Mouse (Mus musculus): ENCODE results near the gene Psip1.
"Not testable (repeated sequence)": the region's sequence is repeated elsewhere in the genome, so short reads cannot be mapped to it uniquely, and the experiment has no call there.

Gene Psip1

DNA sequence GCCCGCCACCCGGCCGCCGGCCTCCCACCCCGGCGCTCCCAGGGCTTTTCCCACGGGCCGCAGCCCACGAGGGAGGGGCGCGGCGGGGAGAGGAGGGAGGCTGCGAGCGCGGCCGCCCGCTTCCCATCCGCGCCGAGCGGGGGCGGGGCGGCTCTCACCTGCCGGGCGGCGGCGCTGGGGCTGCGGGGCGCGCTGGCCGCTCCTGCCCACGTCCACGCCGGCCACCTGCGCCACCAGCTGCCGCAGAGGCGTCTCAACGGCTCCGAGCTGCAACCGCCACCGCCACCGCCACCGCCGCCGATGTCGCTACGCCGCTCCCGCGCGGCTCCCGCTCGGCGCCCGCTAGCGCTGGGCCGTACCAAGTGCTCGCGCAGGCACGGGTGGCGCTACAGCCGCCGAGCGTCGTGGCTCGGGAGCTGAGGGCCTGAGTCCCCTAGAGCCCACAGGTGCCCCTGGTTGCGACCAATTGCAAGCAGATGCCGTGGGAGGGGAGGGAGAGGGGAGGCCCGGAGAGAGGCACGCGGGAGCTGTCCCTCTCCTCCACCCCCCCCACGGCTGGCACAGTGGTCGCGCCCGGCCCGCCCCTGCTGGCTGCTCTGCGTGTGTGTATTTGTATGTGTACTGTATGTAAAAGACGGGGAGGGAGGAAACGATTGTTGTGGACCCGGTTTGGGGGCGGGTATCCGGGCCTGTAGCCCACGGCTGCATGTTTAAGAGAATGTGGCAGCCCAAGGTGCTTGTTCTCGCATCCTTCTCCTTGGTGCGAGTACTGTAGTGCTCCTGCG, at the start of gene Psip1:
Gene Psip1 (minus strand): TSS at position 343 of the 785 bp plus-strand sequence.
- DNase-seq: peak; percentile 72 to 79

DNA sequence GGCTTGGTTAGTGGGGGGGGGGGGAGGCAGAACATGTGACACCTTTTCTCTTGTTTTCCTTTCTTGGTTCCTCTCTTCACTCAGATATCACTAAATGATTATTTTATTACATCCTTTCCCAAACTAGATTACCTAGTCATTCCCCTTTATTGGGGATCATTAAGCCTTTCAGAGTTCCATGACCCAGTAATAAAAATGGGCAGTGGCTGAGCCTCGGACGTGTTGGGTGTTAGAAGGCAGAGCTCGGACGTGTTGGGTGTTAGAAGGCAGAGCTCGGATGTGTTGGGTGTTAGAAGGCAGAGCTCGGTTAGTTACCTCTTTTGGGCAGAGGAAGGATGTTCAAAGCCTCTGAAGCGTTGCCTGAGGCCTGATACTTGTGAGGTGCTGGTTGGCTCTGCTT, 47.8 kb upstream of the Psip1 start:
- no peak for DNase-seq

DNA sequence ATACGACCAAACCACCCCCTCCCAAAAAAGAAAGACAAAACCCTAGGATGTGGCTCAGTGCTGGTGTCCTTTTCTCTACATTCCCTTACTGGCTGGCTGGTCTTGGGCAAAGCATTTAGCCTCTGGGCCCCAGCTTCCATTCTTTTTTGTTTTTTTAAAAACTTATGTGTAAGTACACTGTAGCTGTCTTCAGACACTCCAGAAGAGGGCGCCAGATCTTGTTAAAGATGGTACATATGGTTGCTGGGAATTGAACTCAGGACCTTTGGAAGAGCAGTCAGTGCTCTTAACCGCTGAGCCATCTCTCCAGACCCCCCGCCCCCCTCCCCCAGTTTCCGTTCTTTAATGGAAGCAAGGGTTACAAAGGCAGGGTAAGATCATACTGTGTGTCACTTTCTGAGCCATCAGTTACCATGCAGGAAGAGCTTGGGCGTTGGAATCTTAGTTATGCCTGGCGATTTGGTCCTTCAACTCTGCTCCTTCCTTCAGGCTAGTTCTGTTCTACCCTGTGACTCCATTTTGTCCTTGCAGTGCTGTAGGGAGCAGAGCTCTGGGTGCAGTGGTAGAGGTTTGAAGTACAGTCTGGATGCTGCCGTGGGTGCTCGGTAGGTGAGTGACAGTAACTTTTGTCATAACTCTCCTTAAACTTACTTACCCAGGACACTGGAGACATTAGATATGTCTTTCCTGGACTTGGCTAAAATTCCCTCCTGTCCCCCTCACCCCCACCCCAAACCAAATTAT, 47.1 kb upstream of the Psip1 start:
- no peak for DNase-seq

DNA sequence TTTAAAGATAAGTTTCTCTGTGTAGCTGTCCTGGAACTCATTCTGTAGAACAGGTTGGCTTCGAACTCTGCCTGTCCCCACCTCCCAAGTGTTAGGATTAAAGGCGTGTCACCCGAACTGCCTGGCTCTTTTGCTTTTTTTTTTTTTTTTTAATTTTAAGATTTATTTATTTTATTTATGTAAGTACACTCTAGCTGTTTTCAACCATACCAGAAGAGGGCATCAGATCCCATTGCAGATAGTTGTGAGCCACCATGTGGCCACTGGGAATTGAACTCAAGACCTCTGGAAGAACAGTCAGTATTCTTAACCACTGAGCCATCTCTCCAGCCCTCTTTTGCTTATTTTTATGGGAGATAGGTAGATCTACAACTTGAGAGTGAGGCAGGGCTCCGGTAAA, 43.8 kb upstream of the Psip1 start:
- not testable (repeated sequence) for DNase-seq

DNA sequence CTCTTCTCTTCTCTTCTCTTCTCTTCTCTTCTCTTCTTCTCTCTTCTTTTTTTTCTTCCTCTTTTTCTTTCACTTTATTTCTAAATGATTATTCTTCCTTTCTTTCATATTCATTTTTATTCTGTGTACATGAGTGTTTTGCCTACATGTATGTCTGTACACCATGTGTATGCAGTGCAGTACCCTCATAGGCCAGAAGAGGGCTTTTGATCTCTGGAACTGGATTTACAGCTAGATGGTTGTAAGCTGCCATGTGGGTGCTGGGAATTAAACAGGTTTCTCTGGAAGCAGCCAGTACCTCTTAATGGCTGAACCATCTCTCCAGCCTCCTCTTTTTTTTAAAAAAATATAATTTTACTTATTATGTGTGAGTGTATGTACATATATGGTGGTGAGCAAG, 41.7 kb upstream of the Psip1 start:
- DNase-seq: peak in 1 of 2 experiments; percentile 47

DNA sequence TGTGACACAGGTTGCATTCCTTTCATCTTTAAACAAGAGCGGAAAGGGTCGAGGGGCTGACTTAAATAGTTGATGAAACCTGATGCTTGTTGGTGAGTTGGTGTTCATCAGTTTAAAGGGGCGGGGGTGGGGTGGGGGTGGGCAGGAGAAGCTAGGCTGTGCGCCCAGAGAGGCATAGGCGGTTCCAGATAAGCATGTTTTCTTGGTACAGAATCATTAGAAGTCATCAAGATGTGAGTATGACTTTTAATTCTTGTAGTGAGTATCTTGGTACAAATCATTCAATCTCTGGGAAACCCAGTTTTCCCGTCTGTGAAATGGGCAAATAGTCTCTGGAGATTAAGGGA, 40.7 kb upstream of the Psip1 start:
- DNase-seq: no peak

DNA sequence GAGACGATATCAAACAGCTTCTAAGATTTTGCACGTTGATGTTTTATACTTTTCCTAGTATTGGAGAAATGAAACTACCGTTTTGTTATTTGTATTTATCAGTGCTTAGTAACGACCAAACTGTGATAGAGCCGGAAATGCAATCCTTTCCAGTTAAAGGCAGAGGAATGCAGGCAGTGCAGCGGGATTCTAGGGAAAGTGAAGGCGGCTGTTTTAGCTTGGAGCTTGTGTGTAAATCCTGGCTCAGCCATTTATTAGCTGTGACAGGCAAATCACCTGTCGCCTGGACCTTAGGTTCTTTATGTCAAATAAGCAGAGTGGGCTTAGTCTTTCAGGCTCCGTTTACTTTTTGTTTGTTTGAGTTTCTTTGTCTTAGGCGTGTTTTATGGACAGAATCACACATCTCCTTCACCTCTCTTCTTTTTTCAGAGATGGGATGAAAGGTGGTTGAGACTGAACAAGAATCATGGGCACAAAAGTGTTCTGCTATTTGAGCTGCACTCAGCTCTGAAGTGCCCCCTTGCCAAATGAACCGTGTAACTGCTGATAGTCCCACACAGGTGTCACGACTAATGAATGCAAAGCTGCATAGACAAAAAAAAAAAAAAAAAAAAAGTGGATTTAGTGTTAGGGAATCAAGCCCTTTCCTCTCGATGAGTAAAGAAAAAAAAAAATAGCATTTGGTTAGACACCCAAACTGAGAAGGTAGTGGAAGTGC, 40.2 kb upstream of the Psip1 start:
- DNase-seq: peak in 1 of 2 experiments; percentile 8

DNA sequence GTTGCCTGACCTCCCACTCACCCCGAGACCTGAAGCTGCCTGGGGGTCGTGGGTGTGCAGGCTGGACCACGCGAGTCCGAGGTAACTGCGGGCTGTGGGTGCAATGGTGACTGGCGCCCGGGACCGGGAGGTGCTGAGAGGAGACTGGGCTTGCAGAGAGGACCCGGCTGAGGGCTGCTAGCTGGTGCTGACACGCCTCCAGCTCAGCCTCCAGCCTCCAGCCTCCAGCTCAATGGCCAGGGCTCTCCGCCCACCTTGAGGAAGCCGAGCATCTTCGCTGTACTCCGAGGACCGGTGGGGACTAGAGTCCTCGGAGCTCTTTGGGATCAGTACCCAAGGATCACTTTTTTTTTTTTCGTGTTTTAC, 39.4 kb upstream of the Psip1 start:
- DNase-seq: no peak

DNA sequence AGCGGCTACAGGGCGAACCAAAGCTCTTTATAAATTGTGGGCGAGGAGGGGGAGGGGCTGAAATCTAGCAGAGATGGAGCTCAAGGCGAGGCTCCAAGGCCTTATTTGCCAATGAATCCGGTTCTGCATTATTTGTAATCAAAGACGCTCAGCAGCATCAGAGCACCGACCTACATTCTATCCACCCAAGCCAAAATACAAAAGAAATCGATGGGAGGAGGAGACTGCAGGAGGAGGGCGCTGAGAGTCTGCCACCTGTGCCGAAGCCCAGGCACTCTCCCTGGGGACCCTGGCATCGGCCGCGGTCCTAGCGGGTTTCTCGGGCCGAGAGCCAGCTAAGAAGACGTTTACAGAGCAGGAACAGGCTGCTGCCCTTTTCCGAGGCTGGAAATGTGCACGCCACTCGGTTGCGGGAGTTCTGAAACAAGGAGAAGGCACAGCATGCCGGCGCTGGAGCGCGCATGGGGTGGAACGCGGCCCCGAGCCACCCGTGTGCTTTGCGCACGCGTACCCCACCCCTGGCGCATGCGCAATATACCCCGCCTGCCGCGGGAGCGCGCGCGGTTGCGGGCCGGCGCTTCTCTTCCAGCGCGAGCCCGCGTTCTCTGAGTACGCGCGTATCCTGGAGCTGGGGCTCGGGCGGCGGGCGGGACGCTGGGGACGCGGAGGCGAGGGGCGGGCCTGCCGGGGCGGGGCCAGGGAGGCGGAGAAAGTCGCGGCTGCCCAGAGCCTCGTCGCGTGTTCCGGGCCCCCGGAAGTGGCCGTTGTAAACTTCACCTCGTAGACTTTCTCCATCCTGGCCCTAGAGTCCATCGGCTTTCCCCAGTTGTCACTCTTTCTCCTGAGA, 38.8 kb upstream of the Psip1 start, which contains the start of gene Ccdc171:
Gene Ccdc171 (plus strand): TSS at position 703 of the 847 bp plus-strand sequence.
- DNase-seq: peak; percentile 93

DNA sequence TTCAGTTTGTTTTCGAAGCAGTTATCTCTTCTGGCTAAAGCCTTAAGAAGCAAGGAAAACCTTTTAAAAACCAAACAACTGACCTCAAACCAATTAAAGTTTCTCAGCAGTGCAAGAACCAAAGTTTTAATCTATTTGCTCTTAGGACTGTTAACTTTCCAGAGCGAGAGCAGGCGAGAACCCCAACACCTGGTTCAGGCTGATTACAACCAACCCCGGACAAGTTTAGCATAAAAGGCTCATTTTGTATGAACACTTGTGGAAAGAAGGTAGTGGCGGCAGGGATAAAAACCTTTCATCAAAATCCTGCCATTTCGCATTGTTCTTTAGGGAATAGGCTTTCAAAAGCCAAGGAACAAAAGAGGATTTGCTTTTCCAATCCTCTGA, 38.2 kb upstream of the Psip1 start:
- DNase-seq: no peak

DNA sequence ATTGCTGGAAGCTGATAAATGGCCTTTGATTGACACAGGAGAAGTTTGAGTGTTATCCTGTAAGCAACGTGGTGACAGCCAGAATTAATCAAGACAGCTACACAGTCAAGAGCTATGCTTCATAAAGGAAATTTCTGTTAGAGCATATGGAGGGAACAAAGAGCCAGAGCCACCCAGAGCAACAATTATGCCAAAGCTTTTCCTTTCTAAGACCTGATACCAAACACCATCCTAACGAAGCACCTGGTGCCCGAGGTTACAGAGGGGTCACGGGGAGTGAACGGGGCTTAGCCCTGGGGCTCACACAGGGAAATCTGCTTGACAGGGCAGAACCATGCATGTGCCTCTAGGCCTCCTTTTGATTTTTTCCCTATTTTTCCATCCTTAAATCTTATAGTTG, 35.8 kb upstream of the Psip1 start:
- no peak for DNase-seq

DNA sequence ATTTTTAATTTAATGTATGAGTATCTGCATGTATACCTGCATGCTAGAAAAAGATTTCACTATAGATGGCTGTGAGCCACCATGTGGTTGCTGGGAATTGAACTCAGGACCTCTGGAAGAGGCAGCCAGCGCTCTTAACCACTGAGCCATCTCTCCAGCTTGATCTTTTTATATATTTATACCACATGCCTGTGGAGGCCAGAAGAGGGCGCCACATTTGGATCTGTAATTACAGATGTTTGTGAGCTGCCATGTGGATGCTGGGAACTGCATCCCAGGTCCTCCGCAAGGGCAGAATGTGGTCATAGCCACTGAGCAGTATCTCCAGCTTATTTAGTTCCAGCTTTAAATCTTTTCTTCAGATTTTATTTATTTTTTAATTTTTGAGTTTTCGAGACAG, 34.0 kb upstream of the Psip1 start:
- DNase-seq: no peak

DNA sequence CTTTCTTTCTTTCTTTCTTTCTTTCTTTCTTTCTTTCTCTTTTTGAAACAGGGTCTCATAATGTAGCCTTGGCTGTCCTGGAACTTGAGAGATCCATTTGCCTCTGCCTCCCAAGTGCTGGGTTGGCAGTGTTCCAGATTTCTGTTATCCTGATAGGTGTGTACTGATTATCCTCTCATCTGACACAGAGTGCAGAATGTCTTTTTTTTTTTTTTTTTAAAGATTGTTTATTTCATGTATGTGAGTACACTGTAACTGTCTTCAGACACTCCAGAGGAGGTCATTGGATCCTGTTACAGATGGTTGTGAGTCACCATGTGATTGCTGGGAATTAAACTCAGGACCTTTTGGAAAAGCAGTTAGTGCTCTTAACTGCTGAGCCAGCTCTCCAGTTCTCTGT, 33.5 kb upstream of the Psip1 start:
- no peak for DNase-seq

DNA sequence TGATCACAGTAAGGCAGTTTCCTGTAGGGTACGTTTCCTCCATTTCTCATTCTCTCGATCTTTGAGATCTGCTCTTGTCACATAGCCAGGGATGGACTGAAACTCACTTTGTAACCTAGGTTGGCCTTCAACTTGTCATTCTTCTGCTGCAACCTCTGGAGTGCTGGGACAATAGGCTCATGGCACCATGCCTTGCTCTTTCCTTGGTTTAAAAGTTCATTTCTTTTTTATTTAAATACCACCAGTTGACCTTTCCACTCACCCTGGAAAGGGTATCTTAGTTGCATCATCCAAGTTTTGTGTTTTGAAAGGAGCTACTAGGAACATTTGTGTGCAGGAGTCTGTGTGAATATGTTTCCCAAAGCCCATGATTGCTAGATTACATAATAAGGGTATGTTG, 32.9 kb upstream of the Psip1 start:
- DNase-seq: no peak

DNA sequence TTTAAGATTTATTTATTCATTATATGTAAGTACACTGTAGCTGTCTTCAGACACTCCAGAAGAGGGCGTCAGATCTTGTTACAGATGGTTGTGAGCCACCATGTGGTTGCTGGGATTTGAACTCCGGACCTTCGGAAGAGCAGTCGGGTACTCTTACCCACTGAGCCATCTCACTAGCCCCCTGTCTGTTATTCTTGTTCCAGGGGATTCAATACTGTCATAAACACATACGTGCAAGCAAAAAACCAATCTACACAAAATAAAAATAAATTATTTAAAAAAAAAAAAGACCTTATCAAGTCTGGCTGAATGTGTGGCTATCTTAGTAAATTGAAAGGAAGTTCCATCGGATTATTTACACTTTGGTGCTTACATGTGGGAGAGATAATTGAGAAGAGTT, 29.9 kb upstream of the Psip1 start:
- not testable (repeated sequence) for DNase-seq

DNA sequence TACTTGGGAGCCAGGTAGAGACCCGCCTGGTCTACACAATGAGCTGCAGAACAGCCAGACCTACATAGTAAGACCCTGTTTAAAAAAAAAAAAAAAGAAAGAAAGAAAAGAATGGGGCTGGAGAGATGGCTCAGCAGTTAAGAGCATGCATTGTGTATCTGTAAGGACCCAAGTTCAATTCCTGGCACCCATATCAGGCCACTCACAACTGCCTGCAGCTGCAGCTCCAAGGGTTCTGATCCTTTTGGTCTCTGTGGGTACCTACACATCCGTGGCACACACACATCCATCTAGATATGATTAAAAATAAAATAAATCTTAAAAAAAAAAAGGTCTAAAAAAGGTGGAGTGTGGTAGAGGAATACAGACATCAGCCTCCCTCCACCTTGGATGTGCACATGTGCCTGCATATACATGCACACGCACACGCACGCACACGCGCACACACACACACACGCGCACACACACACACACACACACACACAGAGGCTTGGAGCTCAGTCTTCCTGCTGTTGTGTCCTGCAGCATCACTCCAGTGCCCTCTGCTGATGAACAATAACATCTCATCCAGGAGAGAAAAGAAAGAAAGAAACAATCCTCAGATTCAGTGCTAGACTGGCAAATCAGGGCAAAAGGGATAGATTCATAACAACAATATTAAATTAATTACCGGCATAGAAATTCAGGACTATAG, 28.9 kb upstream of the Psip1 start:
- DNase-seq: no peak

DNA sequence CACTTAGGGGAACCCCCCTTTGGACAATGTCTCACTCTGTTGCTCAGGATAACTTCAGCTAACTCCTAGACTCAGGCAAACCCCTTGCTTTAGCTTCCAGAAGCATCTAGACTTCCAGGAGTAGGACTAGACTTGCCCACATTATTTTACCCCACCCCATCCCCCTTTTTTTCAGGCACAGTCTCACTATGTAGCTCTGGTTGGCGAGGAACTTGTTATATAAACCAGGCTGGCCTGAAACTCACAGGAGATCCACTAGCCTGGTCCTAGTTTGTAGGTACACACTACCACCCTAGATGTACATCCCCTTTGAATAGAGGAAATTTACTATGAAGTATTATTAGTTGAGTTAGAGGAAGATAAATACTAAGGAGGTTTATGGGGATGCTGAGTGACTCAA, 27.9 kb upstream of the Psip1 start:
- no peak for DNase-seq

DNA sequence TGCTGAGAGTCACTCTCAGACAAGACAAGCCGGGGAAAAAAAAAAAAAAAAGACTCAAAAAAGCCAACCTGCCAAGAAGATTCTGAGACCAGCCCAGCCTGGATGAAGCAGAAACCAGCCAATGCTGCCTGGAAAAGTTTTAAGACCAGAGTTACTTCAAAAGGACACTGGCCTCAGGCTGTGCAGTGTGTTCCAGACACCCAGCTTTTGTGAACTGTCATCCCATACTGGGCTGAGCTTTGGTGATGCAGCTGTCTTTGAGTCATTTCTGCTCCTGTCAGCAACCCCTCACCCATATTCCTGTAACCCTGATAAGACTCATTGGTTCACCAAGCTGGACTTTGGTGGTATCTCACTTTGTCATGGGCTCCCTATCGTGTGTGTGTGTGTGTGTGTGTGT, 26.4 kb upstream of the Psip1 start:
- no peak for DNase-seq

DNA sequence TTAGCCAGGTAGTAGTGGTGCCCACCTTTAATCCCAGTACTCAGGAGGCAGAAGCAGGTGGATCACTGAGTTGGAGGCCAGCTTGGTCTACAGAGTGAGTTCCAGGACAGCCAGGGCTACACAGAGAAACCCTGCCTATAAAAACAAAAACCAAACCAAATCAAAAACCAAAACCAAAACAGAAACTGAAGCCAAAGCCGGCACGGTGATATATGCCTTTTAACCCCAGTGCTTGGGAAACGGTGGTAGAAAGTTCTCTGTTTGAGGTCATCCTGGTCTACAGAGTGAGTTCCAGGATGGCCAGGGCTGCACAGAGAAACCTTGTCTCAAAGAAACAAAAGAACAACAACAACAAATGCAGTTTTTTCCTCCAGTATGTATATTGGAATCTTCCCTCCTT, 26.0 kb upstream of the Psip1 start:
- no peak for DNase-seq

DNA sequence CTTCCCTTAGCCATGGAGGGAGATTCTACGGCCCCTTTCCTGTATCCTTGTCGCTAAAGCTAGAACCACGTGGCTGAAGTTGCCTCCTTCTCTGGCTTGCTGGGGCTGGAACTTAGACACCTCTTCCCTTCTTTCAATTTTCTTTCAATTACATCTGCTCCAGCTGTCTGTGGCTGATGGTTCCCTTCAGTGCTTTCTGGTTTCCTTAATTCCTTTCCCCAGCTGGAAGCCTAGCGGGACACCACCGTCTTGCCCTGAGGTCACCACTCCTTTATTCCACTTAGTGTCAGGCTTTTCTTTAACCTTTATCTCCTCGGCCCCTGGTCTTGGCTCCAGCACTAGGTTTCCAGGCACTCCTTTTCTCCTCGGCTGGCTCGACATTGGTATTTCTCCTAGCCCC, 24.8 kb upstream of the Psip1 start:
- no peak for DNase-seq

DNA sequence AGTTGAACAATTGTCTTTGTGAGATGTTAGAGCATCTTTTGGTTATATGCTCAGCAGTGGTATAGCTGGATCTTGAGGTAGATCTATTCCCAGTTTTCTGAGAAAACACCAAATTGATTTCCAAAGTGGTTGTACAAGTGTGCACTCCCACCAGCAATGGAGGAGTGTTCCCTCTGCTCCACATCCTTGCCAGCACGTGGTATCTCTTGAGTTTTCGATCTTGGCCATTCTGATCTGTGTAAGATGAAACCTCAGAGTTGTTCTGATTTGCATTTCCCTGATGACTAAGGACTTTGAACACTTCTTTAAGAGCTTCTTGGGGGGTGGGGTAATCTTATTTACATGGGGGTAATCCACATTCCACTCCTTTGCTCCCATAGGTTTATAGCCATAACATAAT, 23.3 kb upstream of the Psip1 start:
- DNase-seq: no peak

DNA sequence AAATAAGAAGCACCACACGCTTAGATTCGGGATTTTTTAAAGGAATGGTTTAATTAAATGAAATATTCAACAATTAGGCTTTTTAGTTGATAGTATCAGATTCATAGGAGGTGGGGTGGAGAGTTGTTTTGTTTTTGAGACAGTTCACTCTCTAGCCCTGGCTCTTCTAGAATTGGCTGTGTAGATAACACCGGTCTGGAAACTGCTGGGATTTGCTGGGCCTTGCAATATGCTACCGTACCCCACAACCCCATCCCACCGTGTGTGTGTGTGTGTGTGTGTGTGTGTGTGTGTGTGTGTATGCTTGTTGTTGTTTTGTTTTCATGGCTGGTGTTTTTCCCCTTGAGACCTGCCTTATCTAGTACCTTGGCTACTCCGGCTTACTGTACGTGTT, 14.8 kb upstream of the Psip1 start:
- DNase-seq: no peak

Measured in kidney, adult 8-10 months (tissue).